ENCODE assay signal across 23 mouse cellular contexts in the genomic region with DNA sequence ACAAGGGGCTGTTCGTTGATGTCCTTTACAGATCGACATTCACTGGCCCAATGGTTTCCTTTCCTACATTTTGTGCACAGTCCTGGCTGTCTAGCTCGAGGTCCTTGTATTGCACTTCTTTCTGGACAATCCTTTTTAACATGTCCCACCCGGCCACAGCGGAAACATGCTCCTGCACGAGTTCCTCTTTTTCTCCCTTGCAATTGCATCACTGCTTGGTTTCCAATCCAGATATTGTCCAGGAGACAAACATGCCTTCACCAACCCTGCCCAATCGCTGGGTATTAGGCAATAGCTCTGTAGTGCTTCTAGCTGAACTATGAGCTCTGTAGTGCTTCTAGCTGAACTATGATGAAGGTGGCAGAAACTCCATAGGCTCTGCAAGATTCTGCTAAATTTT.
DNase-seq lines count a peak whose midpoint lies in the region; ATAC-seq lines count a peak whose summit lies in the region.
"Had no signal": no experiment of that assay in that cellular context is flagged by ENCODE, and none has a peak within 500 bp of the region (broad histone marks: within the 10 kb centered on the region; RNA-seq: fewer than 3 reads in every experiment).

No protein-coding gene starts in this region.

- peak; percentile 18; the same call in 1 of the 2 replicates for ATAC-seq in megakaryocyte, adult 5-6 weeks (ENCODE audit: poor library complexity, severe bottlenecking)
- ATAC-seq: CD4-positive, CD25-positive, alpha-beta regulatory T cell, adult 4 months; forebrain, embryonic 13.5 days; forebrain, embryonic 15.5 days; forebrain, postnatal 0 days had no signal

- 86% methylated on average over 7 of the region's 7 CpGs for WGBS in heart, embryonic 10.5 days
- WGBS in midbrain, embryonic 10.5 days: 91% methylated on average over 7 of the region's 7 CpGs

- peak; percentile 82 for DNase-seq in heart, adult 11 months
- DNase-seq in heart, embryonic 10.5 days (ENCODE audit: low spot score): no peak
- peak; percentile 10 for DNase-seq in MEL-GATA-1-ER (ENCODE audit: extremely low read depth, low read depth)
- no peak for DNase-seq in midbrain, embryonic 10.5 days (ENCODE audit: low spot score)
- DNase-seq in urinary bladder, postnatal 36 days (ENCODE audit: low spot score in 2 of 2): no peak
- no peak for DNase-seq in kidney, postnatal 36 days
- DNase-seq: adrenal gland, adult 8-10 months; adrenal gland, postnatal 14 days; adrenal gland, postnatal 36 days; B cell, adult 2 months; cerebellum, adult 11-12 months; cerebellum, adult 2 months; cerebellum, adult 9-10 months; cerebellum, postnatal 10 days; cerebellum, postnatal 36 days; forebrain, postnatal 0 days had no signal

- H3K4me3 ChIP-seq in heart, embryonic 10.5 days: no peak overlapping the region
- H3K4me3 ChIP-seq in midbrain, embryonic 10.5 days: no peak overlapping the region
- H3K4me3 ChIP-seq: embryonic facial prominence, embryonic 10.5 days; embryonic facial prominence, embryonic 12.5 days; forebrain, embryonic 13.5 days; forebrain, embryonic 15.5 days had no signal

- H3K36me3 ChIP-seq in heart, embryonic 10.5 days: peaks cover 8% of the 10 kb centered on the region; the same call in 1 of the 2 replicates
- peaks cover 29% of the 10 kb centered on the region for H3K36me3 ChIP-seq in midbrain, embryonic 10.5 days
- H3K36me3 ChIP-seq: embryonic facial prominence, embryonic 12.5 days had no signal

- peaks cover 15% of the 10 kb centered on the region for H3K9me3 ChIP-seq in heart, embryonic 10.5 days
- H3K9me3 ChIP-seq in midbrain, embryonic 10.5 days (replicated peaks): peaks cover 62% of the 10 kb centered on the region

- no peaks in the 10 kb centered on the region for H3K4me1 ChIP-seq in heart, embryonic 10.5 days
- no peaks in the 10 kb centered on the region for H3K4me1 ChIP-seq in midbrain, embryonic 10.5 days
- H3K4me1 ChIP-seq: embryonic facial prominence, embryonic 10.5 days; embryonic facial prominence, embryonic 12.5 days; forebrain, embryonic 13.5 days; forebrain, embryonic 15.5 days had no signal

- no peak overlapping the region for H3K27ac ChIP-seq in heart, embryonic 10.5 days
- H3K27ac ChIP-seq in midbrain, embryonic 10.5 days (replicated peaks): no peak overlapping the region
- H3K27ac ChIP-seq: embryonic facial prominence, embryonic 10.5 days; embryonic facial prominence, embryonic 12.5 days; forebrain, embryonic 13.5 days; forebrain, embryonic 15.5 days had no signal

- H3K27me3 ChIP-seq in heart, embryonic 10.5 days (ENCODE audit: insufficient read depth, poor library complexity, severe bottlenecking): no peaks in the 10 kb centered on the region
- no peaks in the 10 kb centered on the region for H3K27me3 ChIP-seq in midbrain, embryonic 10.5 days (ENCODE audit: low read depth, poor library complexity, severe bottlenecking)
- H3K27me3 ChIP-seq: CH12.LX; embryonic facial prominence, embryonic 12.5 days; forebrain, embryonic 13.5 days; forebrain, embryonic 15.5 days had no signal

Comparison
In these comparisons a context has a peak if more than half of its experiments do, and no peak if none do; other contexts are left out.
1. DNase-seq: peak in heart, adult 11 months (single experiment) and MEL-GATA-1-ER (single experiment); none in heart, embryonic 10.5 days (single experiment), midbrain, embryonic 10.5 days (single experiment), urinary bladder, postnatal 36 days (0 of 2) and kidney, postnatal 36 days (0 of 2).